Mouse (Mus musculus): ENCODE measurements around the gene Tgfbr3. TPM values are rescaled to one million over a fixed set of nuclear protein-coding genes. Genes with fewer than 3 reads are reported as not detected.
A peak's percentile ranks its signal among the peaks of the same experiment; 100 is the strongest.
"Not testable (repeated sequence)": the region's sequence is repeated elsewhere in the genome, so short reads cannot be mapped to it uniquely, and the experiment has no call there.

The Tgfbr3 gene
- polyA plus RNA-seq, 1 experiment from 2014 or later = 19.2 TPM

DNA sequence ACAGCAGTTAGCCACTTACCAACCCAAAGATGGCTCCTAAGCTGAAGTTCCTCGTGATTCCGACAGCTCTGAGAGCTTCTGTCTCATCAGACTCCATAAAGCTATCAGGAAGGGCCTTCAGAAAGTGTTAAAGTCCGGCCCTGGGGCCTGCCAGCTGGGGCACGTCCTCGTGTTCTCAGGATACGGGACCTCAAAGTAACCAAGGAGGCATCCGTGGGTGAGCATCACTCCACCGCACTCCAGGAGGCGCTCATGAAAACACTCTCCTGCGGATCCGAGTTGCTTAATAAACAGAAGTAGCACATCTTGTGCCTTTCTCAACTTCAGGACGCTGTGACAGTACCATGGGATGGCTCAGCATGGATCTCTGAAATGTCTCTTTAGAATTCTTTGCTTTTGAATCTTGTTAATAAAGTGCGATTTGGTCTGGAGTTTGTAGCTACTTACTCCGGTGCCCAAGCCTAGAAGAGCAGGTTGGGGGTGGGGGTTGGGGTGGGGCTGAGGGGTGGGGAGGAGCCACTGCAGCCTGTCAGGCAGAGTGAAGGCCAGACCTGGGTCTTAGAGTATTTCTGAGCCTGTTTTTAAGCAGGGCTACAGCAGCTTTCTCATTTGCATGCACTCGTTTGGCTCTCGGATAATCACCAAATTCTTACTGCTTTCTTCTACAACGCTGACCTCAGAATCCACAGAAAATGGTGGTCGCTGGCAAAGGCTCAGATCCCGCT lies 38.7 kb downstream of the Tgfbr3 start:
- peaks cover 48% of the 10 kb centered on the region for H3K4me1 ChIP-seq
- peak overlapping the region; percentile 75; the same call in 1 of the 2 replicates for H3K27ac ChIP-seq
- peaks cover 23% of the 10 kb centered on the region for H3K36me3 ChIP-seq
- 54% methylated on average over 19 of the region's 19 CpGs for WGBS (ENCODE audit: insufficient replicate concordance)
- H3K9me3 ChIP-seq (replicated peaks) = 0 out of 2 replicates have a peak, but pooled peaks cover 4% of the 10 kb centered on the region
- peak; percentile 47; the same call in 1 of the 2 replicates for ATAC-seq
- no peaks in the 10 kb centered on the region for H3K27me3 ChIP-seq (replicated peaks)
- H3K4me2 ChIP-seq = peak overlapping the region; percentile 31
- no peak overlapping the region; the same call in 1 of the 2 replicates for H3K9ac ChIP-seq
- H3K4me3 ChIP-seq = no peak overlapping the region

DNA sequence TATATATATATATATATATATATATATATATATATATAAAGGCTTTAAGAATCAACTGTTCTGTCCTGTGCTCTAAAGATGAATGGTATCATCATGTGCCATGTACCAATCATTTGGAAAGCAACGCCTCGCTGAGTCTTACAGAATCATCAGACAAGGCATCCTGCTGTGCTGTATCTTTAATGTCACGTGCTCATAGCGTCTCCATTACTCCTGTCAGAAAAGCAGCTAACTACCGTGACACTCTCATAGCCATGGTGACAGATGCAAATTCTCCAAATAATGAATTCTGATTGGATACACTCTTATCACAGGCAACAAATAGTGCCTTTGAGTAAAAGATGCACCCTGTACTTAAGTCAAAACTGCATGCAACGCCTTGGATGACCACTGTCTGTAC lies 40.7 kb downstream of the Tgfbr3 start:
- no peak overlapping the region for H3K4me3 ChIP-seq
- ATAC-seq = no peak
- 73% methylated on average over 6 of the region's 6 CpGs for WGBS (ENCODE audit: insufficient replicate concordance)

DNA sequence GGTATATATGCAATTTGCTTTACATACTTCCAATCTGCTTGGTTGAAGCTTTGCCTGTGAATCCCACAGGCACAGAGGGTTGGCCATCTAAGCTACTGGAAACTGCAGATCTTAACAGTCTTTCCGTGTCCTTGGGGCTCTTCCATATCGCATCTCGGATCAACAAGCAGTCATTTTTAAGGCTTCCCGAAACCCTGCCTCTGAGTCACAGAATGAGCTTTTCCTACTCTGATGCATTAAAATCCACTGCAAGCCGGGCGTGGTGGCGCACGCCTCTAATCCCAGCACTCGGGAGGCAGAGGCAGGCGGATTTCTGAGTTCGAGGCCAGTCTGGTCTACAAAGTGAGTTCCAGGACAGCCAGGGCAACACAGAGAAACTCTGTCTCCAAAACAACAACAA lies 41.1 kb downstream of the Tgfbr3 start:
- not testable (repeated sequence) for H3K9me3 ChIP-seq (replicated peaks); H3K4me3 ChIP-seq; H3K9ac ChIP-seq; H3K36me3 ChIP-seq; H3K27ac ChIP-seq; ATAC-seq; H3K4me2 ChIP-seq; H3K27me3 ChIP-seq (replicated peaks)
- 95% methylated on average over 11 of the region's 11 CpGs for WGBS (ENCODE audit: insufficient replicate concordance)
- H3K4me1 ChIP-seq = peaks cover 58% of the 10 kb centered on the region

More for the DNA sequence above, 40.7 kb downstream of the Tgfbr3 start:
- Histone ChIP-seq H3K9ac (no peak overlapping the region), H3K27ac (no peak overlapping the region), H3K4me1 (peaks cover 58% of the 10 kb centered on the region), H3K36me3 (peaks cover 9% of the 10 kb centered on the region), H3K4me2 (no peak overlapping the region), H3K9me3 (replicated peaks) (no peaks in the 10 kb centered on the region), H3K27me3 (replicated peaks) (no peaks in the 10 kb centered on the region)

DNA sequence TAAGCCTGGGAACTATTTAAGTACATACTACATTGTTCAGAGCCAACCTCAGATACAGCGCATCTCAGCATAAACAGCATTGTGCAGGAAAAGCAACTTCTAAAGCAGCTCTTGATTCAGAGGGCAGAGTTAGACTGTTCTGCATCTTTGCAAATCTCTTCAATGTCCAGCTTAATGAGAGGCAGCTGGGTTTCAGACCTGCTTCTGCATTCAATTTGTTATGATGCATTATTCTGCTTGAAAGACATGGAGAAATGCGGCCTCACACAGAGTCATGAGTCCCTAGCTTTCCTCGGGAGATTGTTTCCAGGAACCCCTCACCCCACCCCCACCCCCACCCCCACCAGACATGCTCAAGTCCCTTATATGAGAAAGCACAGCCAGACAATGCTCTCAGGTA lies 41.6 kb downstream of the Tgfbr3 start:
- no peaks in the 10 kb centered on the region for H3K27me3 ChIP-seq (replicated peaks)
- no peak overlapping the region for H3K27ac ChIP-seq
- H3K4me2 ChIP-seq = no peak overlapping the region
- H3K9me3 ChIP-seq (replicated peaks) = no peaks in the 10 kb centered on the region
- peaks cover 58% of the 10 kb centered on the region for H3K4me1 ChIP-seq
- WGBS (ENCODE audit: insufficient replicate concordance) = 72% methylated on average over 3 of the region's 3 CpGs
- no peak overlapping the region for H3K4me3 ChIP-seq
- no peak overlapping the region for H3K9ac ChIP-seq
- peaks cover 9% of the 10 kb centered on the region for H3K36me3 ChIP-seq
- ATAC-seq = no peak

DNA sequence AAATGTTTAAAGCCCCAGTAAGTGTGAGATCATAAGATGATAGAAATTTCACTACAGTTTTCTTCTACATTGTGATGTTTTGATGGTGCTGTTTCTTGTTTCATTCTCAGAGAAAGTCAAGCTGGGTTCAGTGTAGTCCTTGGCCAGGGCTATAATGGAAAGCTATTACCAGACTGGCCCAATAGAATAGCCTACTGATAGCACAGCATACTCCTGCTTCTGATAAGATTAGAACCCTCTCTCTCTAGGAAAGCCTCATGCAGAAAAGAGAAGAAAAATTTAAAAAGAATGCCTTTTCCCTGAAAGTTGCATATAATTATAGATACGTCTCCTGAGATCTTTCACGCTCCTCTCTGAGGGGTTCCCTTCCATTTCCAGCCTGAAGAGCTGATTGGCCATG lies 46.0 kb downstream of the Tgfbr3 start:
- WGBS (ENCODE audit: insufficient replicate concordance) = 54% methylated on average over 2 of the region's 2 CpGs
- H3K9me3 ChIP-seq (replicated peaks) = no peaks in the 10 kb centered on the region
- H3K36me3 ChIP-seq = 0 out of 2 replicates have a peak, but pooled peaks cover 3% of the 10 kb centered on the region
- peak overlapping the region; percentile 67; the same call in 1 of the 2 replicates for H3K27ac ChIP-seq
- no peak overlapping the region for H3K4me3 ChIP-seq
- peak; percentile 77 for ATAC-seq
- no peaks in the 10 kb centered on the region for H3K27me3 ChIP-seq (replicated peaks)
- peak overlapping the region; percentile 17 for H3K4me2 ChIP-seq
- H3K4me1 ChIP-seq = peaks cover 52% of the 10 kb centered on the region
- no peak overlapping the region for H3K9ac ChIP-seq

DNA sequence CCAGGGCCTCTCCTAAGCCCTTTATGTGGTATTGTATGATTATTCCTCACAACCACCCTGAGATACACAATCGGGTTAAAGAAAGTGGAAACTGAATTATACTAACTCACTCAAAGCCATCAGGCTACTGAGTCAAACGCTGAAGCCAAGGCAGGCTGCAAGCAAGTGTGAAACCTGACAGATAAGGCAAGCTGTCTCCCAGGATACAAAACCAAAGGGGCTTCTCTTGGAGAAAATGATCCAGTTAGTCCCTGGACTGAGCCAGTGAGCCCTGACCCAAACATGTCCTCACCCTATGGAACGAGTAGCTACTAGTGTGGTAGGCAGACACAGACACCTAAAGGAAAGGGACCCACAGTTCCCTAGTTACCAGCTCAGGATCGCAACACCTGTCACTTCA lies 46.4 kb downstream of the Tgfbr3 start:
- WGBS (ENCODE audit: insufficient replicate concordance) = 41% methylated on average over 4 of the region's 4 CpGs
- peak overlapping the region; percentile 67 for H3K27ac ChIP-seq

DNA sequence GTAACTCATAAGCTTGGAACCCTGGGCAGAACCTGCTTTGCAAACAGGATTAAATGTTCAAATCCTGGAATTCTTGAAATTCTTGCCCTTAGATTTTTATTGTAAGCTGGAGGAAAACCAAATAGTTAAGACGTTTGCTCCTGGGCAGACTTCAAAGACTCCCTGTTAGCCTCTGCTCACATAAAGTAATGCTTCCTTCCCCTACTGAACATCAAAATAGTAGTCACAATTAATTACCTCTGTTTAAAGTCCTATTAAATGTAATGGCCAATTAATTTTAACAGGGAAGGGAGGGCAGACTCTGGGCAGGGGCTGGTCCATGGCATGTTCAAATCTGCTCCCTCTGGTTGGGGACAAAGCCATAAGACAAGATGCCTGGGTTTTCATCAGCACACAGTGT lies 49.2 kb downstream of the Tgfbr3 start:
- Histone ChIP-seq H3K4me3 (no peak overlapping the region), H3K36me3 (no peaks in the 10 kb centered on the region), H3K27me3 (replicated peaks) (no peaks in the 10 kb centered on the region), H3K27ac (0 out of 2 replicates have a peak overlapping the region, but pooled peaks have one; percentile 36), H3K4me1 (peaks cover 80% of the 10 kb centered on the region), H3K4me2 (no peak overlapping the region), H3K9ac (no peak overlapping the region), H3K9me3 (replicated peaks) (no peaks in the 10 kb centered on the region)
- WGBS (ENCODE audit: insufficient replicate concordance) = 73% methylated on average over 1 of the region's 1 CpGs
- no peak for ATAC-seq

More for the DNA sequence above, 46.4 kb downstream of the Tgfbr3 start:
- no peaks in the 10 kb centered on the region for H3K9me3 ChIP-seq (replicated peaks)
- ATAC-seq = peak; percentile 63
- H3K4me1 ChIP-seq = peaks cover 56% of the 10 kb centered on the region
- no peak overlapping the region for H3K4me3 ChIP-seq
- no peak overlapping the region for H3K9ac ChIP-seq
- H3K4me2 ChIP-seq = peak overlapping the region; percentile 17
- 0 out of 2 replicates have a peak, but pooled peaks cover 3% of the 10 kb centered on the region for H3K36me3 ChIP-seq
- H3K27me3 ChIP-seq (replicated peaks) = no peaks in the 10 kb centered on the region

DNA sequence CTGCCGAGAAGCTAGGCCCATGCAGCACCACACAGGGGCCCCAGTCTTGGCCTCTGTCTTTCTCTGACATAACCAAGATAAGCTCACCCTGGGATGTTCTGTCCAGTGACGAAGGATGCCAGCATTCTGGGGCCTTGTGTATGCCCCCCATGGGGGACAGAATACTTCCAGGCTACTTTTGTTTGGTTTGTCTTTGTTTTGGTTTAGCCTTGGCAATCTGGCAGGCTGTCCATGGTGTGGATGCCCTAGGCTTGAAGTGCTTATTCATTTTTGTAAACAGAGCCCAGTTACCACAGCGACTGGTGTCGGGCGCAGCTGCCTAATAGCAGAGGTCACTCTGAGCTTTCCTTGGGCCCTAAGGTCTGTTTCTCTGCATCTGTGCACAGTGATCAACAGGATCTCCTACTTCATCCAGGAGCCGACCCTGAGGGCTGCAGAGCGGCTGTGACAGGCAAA lies 51.4 kb downstream of the Tgfbr3 start:
- 42% methylated on average over 7 of the region's 7 CpGs for WGBS (ENCODE audit: insufficient replicate concordance)
- ATAC-seq = peak; percentile 75
- Histone ChIP-seq H3K27ac (peak overlapping the region; percentile 84), H3K27me3 (replicated peaks) (no peaks in the 10 kb centered on the region), H3K4me3 (no peak overlapping the region), H3K9ac (peak overlapping the region; percentile 19; the same call in 1 of the 2 replicates), H3K36me3 (no peaks in the 10 kb centered on the region), H3K9me3 (replicated peaks) (no peaks in the 10 kb centered on the region), H3K4me1 (peaks cover 81% of the 10 kb centered on the region), H3K4me2 (peak overlapping the region; percentile 44)

GRCm38 (mm10) chr5:107236975-107237374 lies 52.5 kb downstream of the Tgfbr3 start:
- Histone ChIP-seq H3K36me3 (no peaks in the 10 kb centered on the region), H3K4me1 (peaks cover 80% of the 10 kb centered on the region), H3K4me3 (no peak overlapping the region), H3K4me2 (peak overlapping the region; percentile 44), H3K27me3 (replicated peaks) (no peaks in the 10 kb centered on the region), H3K9ac (peak overlapping the region; percentile 53; the same call in 1 of the 2 replicates), H3K27ac (peak overlapping the region; percentile 84), H3K9me3 (replicated peaks) (no peaks in the 10 kb centered on the region)
- peak; percentile 58 for ATAC-seq
- WGBS (ENCODE audit: insufficient replicate concordance) = 12% methylated on average over 6 of the region's 6 CpGs

DNA sequence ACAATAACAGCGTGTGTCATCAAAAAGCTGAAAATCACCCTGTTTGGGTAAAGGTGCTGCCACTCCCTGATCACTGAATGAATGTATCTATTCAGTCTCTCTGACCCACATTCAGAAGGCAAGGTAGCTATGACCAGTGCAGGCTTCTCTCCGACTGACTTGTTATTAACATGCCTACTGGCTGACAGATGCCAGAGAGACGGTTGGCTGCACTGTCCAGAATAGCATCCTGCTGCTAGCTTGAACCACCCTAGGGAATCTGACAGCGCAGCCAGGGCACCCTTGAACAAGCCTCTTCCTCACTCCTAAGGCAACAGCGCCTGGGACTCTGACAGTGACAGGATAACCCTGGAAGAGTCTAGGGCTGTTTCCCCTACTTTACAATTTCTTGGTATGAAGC lies 53.4 kb downstream of the Tgfbr3 start:
- Histone ChIP-seq H3K4me2 (0 out of 2 replicates have a peak overlapping the region, but pooled peaks have one; percentile 44), H3K27me3 (replicated peaks) (no peaks in the 10 kb centered on the region), H3K36me3 (no peaks in the 10 kb centered on the region), H3K9me3 (replicated peaks) (no peaks in the 10 kb centered on the region), H3K4me3 (no peak overlapping the region), H3K4me1 (peaks cover 81% of the 10 kb centered on the region), H3K9ac (no peak overlapping the region), H3K27ac (peak overlapping the region; percentile 84)
- 60% methylated on average over 5 of the region's 5 CpGs for WGBS (ENCODE audit: insufficient replicate concordance)
- no peak for ATAC-seq

GRCm38 (mm10) chr5:107233366-107234354 lies 55.8 kb downstream of the Tgfbr3 start:
- no peaks in the 10 kb centered on the region for H3K27me3 ChIP-seq (replicated peaks)
- H3K9me3 ChIP-seq (replicated peaks) = no peaks in the 10 kb centered on the region
- WGBS (ENCODE audit: insufficient replicate concordance) = 36% methylated on average over 14 of the region's 14 CpGs
- peak; percentile 59 for ATAC-seq
- peak overlapping the region; percentile 59 for H3K4me2 ChIP-seq
- H3K4me1 ChIP-seq = peaks cover 96% of the 10 kb centered on the region
- no peaks in the 10 kb centered on the region for H3K36me3 ChIP-seq
- H3K9ac ChIP-seq = peak overlapping the region; percentile 58
- H3K27ac ChIP-seq = peak overlapping the region; percentile 84
- no peak overlapping the region; the same call in 1 of the 2 replicates for H3K4me3 ChIP-seq
